Mouse (Mus musculus) heart, postnatal 0 days (tissue): ENCODE measurements around the gene Spc24. TPM values are rescaled to one million over a fixed set of nuclear protein-coding genes. Genes with fewer than 3 reads are reported as not detected.

ENCODE experiments used
- ATAC-seq: fragments of 200-750 bp; cut with Nextera tagmentation; 2 replicates; pipeline ENCODE4 v1.8.0; 2017; ENCODE audit warnings: low read depth, moderate number of reproducible peaks, moderate library complexity; ENCODE audit not compliant: insufficient read depth
- DNase-seq: peaks from one replicate; pipeline ENCODE4 v3.0.0-alpha.2; 2016; ENCODE audit warnings: low spot score
- H3K27ac ChIP-seq: fragments of 300-500 bp; sonication (generic); 2 replicates; pipeline ENCODE4 v1.5.1; 2014; ENCODE audit warnings: low read depth, mild to moderate bottlenecking
- H3K27me3 ChIP-seq: fragments of 300-500 bp; sonication (generic); 2 replicates; pipeline ENCODE4 v1.6.1; 2014; ENCODE audit warnings: low read length, mixed read lengths; ENCODE audit not compliant: control insufficient read depth, insufficient read depth
- H3K36me3 ChIP-seq: fragments of 300-500 bp; sonication (generic); replicated peaks from 2 replicates; pipeline ENCODE4 v1.6.1; 2014; ENCODE audit warnings: low read length, mixed read lengths; ENCODE audit not compliant: control insufficient read depth, insufficient read depth
- H3K4me1 ChIP-seq: fragments of 300-500 bp; sonication (generic); 2 replicates; pipeline ENCODE4 v1.6.1; 2014; ENCODE audit warnings: antibody characterized with exemption; ENCODE audit not compliant: control insufficient read depth, insufficient read depth
- H3K4me2 ChIP-seq: fragments of 300-500 bp; sonication (generic); 2 replicates; pipeline ENCODE4 v1.6.1; 2014; ENCODE audit warnings: low read depth, mild to moderate bottlenecking, low read length, moderate library complexity
- H3K4me3 ChIP-seq: fragments of 300-500 bp; sonication (generic); 2 replicates; pipeline ENCODE4 v1.5.1; 2014; ENCODE audit warnings: low read depth, low read length
- H3K9ac ChIP-seq: fragments of 300-500 bp; sonication (generic); replicated peaks from 2 replicates; pipeline ENCODE4 v1.6.1; 2014; ENCODE audit warnings: low read depth, low read length, mixed read lengths
- H3K9me3 ChIP-seq: fragments of 300-500 bp; sonication (generic); replicated peaks from 2 replicates; pipeline ENCODE4 v1.6.1; 2016; ENCODE audit warnings: low read length; ENCODE audit not compliant: control insufficient read depth
- CTCF ChIP-seq: IDR thresholded peaks from 2 replicates; pipeline ENCODE4 v1.5.1; 2016; ENCODE audit warnings: antibody characterized with exemption, control low read depth, low read depth
- EP300 ChIP-seq: IDR thresholded peaks from 2 replicates; pipeline ENCODE4 v1.6.1; 2016; ENCODE audit warnings: antibody characterized with exemption, low read depth
- WGBS: fragments of 180-500 bp; shearing (Covaris S2); extraction: QIAGEN DNeasy Blood & Tissue Kit; methylation state at CpG from one replicate; pipeline ENCODE4 v1.1.7; 2014; 5-methylcytosine and 5-hydroxymethylcytosine counted together
- polyA plus RNA-seq: library from polyadenylated mRNA; unstranded; fragments of >200 nt; fragmentation: Nextera tagmentation; extraction: Ambion mirVana; gene quantifications from 2 replicates; pipeline ENCODE4 v1.2.1, GENCODE M21; 2015
- total RNA-seq: library from RNA; depleted of rRNA; stranded (reverse); fragments of >200 nt; gene quantifications from 2 replicates; pipeline ENCODE4 v1.2.3, GENCODE M21; 2014; ENCODE audit warnings: low replicate concordance

Spc24 gene
- total and polyA plus RNA-seq, 2 experiments from 2014 or later = 22.3 to 35.2 TPM

GRCm38 (mm10) chr9:21726218-21726975, 33.7 kb downstream of the Spc24 start:
- Histone ChIP-seq H3K9ac (no peak overlapping the region), H3K9me3 (no peaks in the 10 kb centered on the region), H3K4me2 (peak overlapping the region; percentile 97; the same call in 1 of the 2 replicates), H3K27me3 (no peaks in the 10 kb centered on the region), H3K36me3 (peaks cover 6% of the 10 kb centered on the region), H3K4me1 (peaks cover 31% of the 10 kb centered on the region), H3K27ac (no peak overlapping the region), H3K4me3 (no peak overlapping the region)
- TF ChIP-seq EP300 (no peak), CTCF (no peak)
- no peak for ATAC-seq
- DNase-seq = no peak
- 73% methylated on average over 14 of the region's 14 CpGs for whole genome bisulfite sequencing

- Histone ChIP-seq H3K27me3 (no peaks in the 10 kb centered on the region), H3K9ac (0 out of 2 replicates have a peak overlapping the region, but pooled peaks have one; percentile 24), H3K4me1 (peaks cover 31% of the 10 kb centered on the region), H3K36me3 (no peaks in the 10 kb centered on the region; the same call in none of the 2 replicates), H3K4me2 (peak overlapping the region; percentile 97), H3K27ac (no peak overlapping the region), H3K4me3 (peak overlapping the region; percentile 85), H3K9me3 (no peaks in the 10 kb centered on the region)
- ATAC-seq = no peak
- no peak for DNase-seq
- 52% methylated on average over 23 of the region's 23 CpGs for WGBS
- no peak for TF ChIP-seq EP300
- no peak for TF ChIP-seq CTCF
Observed at GRCm38 (mm10) chr9:21725224-21726121, 34.6 kb downstream of the Spc24 start.

- ATAC-seq = peak; percentile 93
- Histone ChIP-seq H3K4me3 (peak overlapping the region; percentile 85), H3K9ac (peak overlapping the region; percentile 65), H3K4me1 (peaks cover 28% of the 10 kb centered on the region), H3K36me3 (no peaks in the 10 kb centered on the region; the same call in none of the 2 replicates), H3K27ac (peak overlapping the region; percentile 96), H3K9me3 (no peaks in the 10 kb centered on the region), H3K27me3 (no peaks in the 10 kb centered on the region), H3K4me2 (peak overlapping the region; percentile 97)
- TF ChIP-seq EP300 (no peak), CTCF (no peak)
- DNase-seq = peak; percentile 96
- 1% methylated on average over 18 of the region's 18 CpGs for WGBS
Observed at GRCm38 (mm10) chr9:21724147-21724536, 36.0 kb downstream of the Spc24 start.

- Histone ChIP-seq H3K9ac (peak within 1 kb of the TSS; percentile 65), H3K4me1 (peaks cover 23% of the 10 kb centered on the region; the same call in 1 of the 2 replicates), H3K27ac (peak within 1 kb of the TSS; percentile 96), H3K36me3 (no peaks in the 10 kb centered on the region; the same call in 1 of the 2 replicates), H3K4me2 (peak within 1 kb of the TSS; percentile 97), H3K9me3 (no peaks in the 10 kb centered on the region), H3K27me3 (no peaks in the 10 kb centered on the region), H3K4me3 (peak within 1 kb of the TSS; percentile 85)
- TF ChIP-seq EP300 (no peak; the same call in 1 of the 2 replicates), CTCF (no peak)
- peak; percentile 96 for DNase-seq
- ATAC-seq = peak; percentile 89
- under 1% methylated on average over 47 of the region's 47 CpGs for WGBS
Observed at GRCm38 (mm10) chr9:21723377-21724146, 36.5 kb downstream of the Spc24 start, which contains the start of gene Ldlr. Gene Ldlr (plus strand): TSS chr9:21723483.

GRCm38 (mm10) chr9:21721036-21721435, 39.1 kb downstream of the Spc24 start:
- no peak for TF ChIP-seq EP300
- TF ChIP-seq CTCF = no peak
- DNase-seq = no peak
- Histone ChIP-seq H3K36me3 (no peaks in the 10 kb centered on the region), H3K27ac (peak overlapping the region; percentile 74), H3K4me2 (no peak overlapping the region), H3K27me3 (no peaks in the 10 kb centered on the region), H3K4me3 (no peak overlapping the region), H3K9me3 (no peaks in the 10 kb centered on the region), H3K9ac (0 out of 2 replicates have a peak overlapping the region, but pooled peaks have one; percentile 13), H3K4me1 (peaks cover 23% of the 10 kb centered on the region; the same call in 1 of the 2 replicates)
- no peak for ATAC-seq
- 17% methylated on average over 2 of the region's 2 CpGs for WGBS
